Mouse (Mus musculus): ENCODE results near the gene St8sia4. TPM values are rescaled to one million over a fixed set of nuclear protein-coding genes. Genes with fewer than 3 reads are reported as not detected.
A peak's percentile ranks its signal among the peaks of the same experiment; 100 is the strongest.

St8sia4 gene
- polyA plus RNA-seq, 1 experiment from 2014 or later = 7.5 TPM

GRCm38 (mm10) chr1:95664321-95664825 is 3.0 kb downstream of the St8sia4 start:
- WGBS = 33% methylated on average over 4 of the region's 4 CpGs
- Histone ChIP-seq H3K27ac (ENCODE audit: low read length) (no peak overlapping the region), H3K27me3 (ENCODE audit: control insufficient read depth, insufficient read depth, low read length) (no peaks in the 10 kb centered on the region), H3K4me1 (ENCODE audit: control insufficient read depth, insufficient read depth, low read length) (no peaks in the 10 kb centered on the region), H3K9ac (replicated peaks; ENCODE audit: low read depth, low read length) (no peak overlapping the region), H3K4me2 (replicated peaks; ENCODE audit: low read depth, low read length) (peak overlapping the region; percentile 92; the same call in 1 of the 2 replicates), H3K36me3 (ENCODE audit: control insufficient read depth, insufficient read depth, low read length) (no peaks in the 10 kb centered on the region), H3K9me3 (ENCODE audit: control insufficient read depth, low read depth, low read length) (no peaks in the 10 kb centered on the region), H3K4me3 (ENCODE audit: low read depth, low read length) (peak overlapping the region; percentile 49; the same call in 1 of the 2 replicates)
- no peak for ATAC-seq (ENCODE audit: insufficient number of reproducible peaks, insufficient read depth, low FRiP score, low read depth)

GRCm38 (mm10) chr1:95657051-95657668 is 10.2 kb downstream of the St8sia4 start:
- H3K4me1 ChIP-seq (ENCODE audit: control insufficient read depth, insufficient read depth, low read length) = no peaks in the 10 kb centered on the region
- H3K9me3 ChIP-seq (ENCODE audit: control insufficient read depth, low read depth, low read length) = no peaks in the 10 kb centered on the region
- no peak for ATAC-seq (ENCODE audit: insufficient number of reproducible peaks, insufficient read depth, low FRiP score, low read depth)
- H3K4me2 ChIP-seq (replicated peaks; ENCODE audit: low read depth, low read length) = no peak overlapping the region
- WGBS = 67% methylated on average over 5 of the region's 5 CpGs
- H3K9ac ChIP-seq (replicated peaks; ENCODE audit: low read depth, low read length) = no peak overlapping the region
- no peak overlapping the region for H3K27ac ChIP-seq (ENCODE audit: low read length)
- H3K36me3 ChIP-seq (ENCODE audit: control insufficient read depth, insufficient read depth, low read length) = no peaks in the 10 kb centered on the region; the same call in 1 of the 2 replicates
- no peak overlapping the region for H3K4me3 ChIP-seq (ENCODE audit: low read depth, low read length)
- no peaks in the 10 kb centered on the region for H3K27me3 ChIP-seq (ENCODE audit: control insufficient read depth, insufficient read depth, low read length)

- Histone ChIP-seq H3K27me3 (ENCODE audit: control insufficient read depth, insufficient read depth, low read length) (no peaks in the 10 kb centered on the region), H3K4me2 (replicated peaks; ENCODE audit: low read depth, low read length) (no peak overlapping the region), H3K27ac (ENCODE audit: low read length) (no peak overlapping the region), H3K4me1 (ENCODE audit: control insufficient read depth, insufficient read depth, low read length) (no peaks in the 10 kb centered on the region), H3K36me3 (ENCODE audit: control insufficient read depth, insufficient read depth, low read length) (no peaks in the 10 kb centered on the region; the same call in 1 of the 2 replicates), H3K4me3 (ENCODE audit: low read depth, low read length) (no peak overlapping the region), H3K9ac (replicated peaks; ENCODE audit: low read depth, low read length) (no peak overlapping the region), H3K9me3 (ENCODE audit: control insufficient read depth, low read depth, low read length) (no peaks in the 10 kb centered on the region)
- WGBS = 77% methylated on average over 9 of the region's 9 CpGs
- ATAC-seq (ENCODE audit: insufficient number of reproducible peaks, insufficient read depth, low FRiP score, low read depth) = no peak
Measured at GRCm38 (mm10) chr1:95655564-95655963, 11.8 kb downstream of the St8sia4 start.

GRCm38 (mm10) chr1:95653445-95653844 is 13.9 kb downstream of the St8sia4 start:
- Histone ChIP-seq H3K9me3 (ENCODE audit: control insufficient read depth, low read depth, low read length) (no peaks in the 10 kb centered on the region), H3K36me3 (ENCODE audit: control insufficient read depth, insufficient read depth, low read length) (no peaks in the 10 kb centered on the region; the same call in 1 of the 2 replicates), H3K4me2 (replicated peaks; ENCODE audit: low read depth, low read length) (no peak overlapping the region), H3K27ac (ENCODE audit: low read length) (no peak overlapping the region), H3K27me3 (ENCODE audit: control insufficient read depth, insufficient read depth, low read length) (no peaks in the 10 kb centered on the region), H3K4me3 (ENCODE audit: low read depth, low read length) (no peak overlapping the region), H3K4me1 (ENCODE audit: control insufficient read depth, insufficient read depth, low read length) (no peaks in the 10 kb centered on the region), H3K9ac (replicated peaks; ENCODE audit: low read depth, low read length) (no peak overlapping the region)
- ATAC-seq (ENCODE audit: insufficient number of reproducible peaks, insufficient read depth, low FRiP score, low read depth) = no peak
- WGBS = 87% methylated on average over 8 of the region's 8 CpGs

- no peak overlapping the region for H3K4me2 ChIP-seq (replicated peaks; ENCODE audit: low read depth, low read length)
- 80% methylated on average over 2 of the region's 2 CpGs for WGBS
Measured at GRCm38 (mm10) chr1:95644292-95644691, 23.1 kb downstream of the St8sia4 start.

GRCm38 (mm10) chr1:95639001-95639400 is 28.4 kb downstream of the St8sia4 start:
- H3K4me3 ChIP-seq (ENCODE audit: low read depth, low read length) = no peak overlapping the region
- 95% methylated on average over 3 of the region's 3 CpGs for WGBS
- no peaks in the 10 kb centered on the region for H3K36me3 ChIP-seq (ENCODE audit: control insufficient read depth, insufficient read depth, low read length)
- no peak overlapping the region for H3K9ac ChIP-seq (replicated peaks; ENCODE audit: low read depth, low read length)
- ATAC-seq (ENCODE audit: insufficient number of reproducible peaks, insufficient read depth, low FRiP score, low read depth) = no peak
- H3K4me1 ChIP-seq (ENCODE audit: control insufficient read depth, insufficient read depth, low read length) = no peaks in the 10 kb centered on the region
- no peak overlapping the region for H3K27ac ChIP-seq (ENCODE audit: low read length)
- no peaks in the 10 kb centered on the region for H3K27me3 ChIP-seq (ENCODE audit: control insufficient read depth, insufficient read depth, low read length)
- H3K9me3 ChIP-seq (ENCODE audit: control insufficient read depth, low read depth, low read length) = no peaks in the 10 kb centered on the region
- H3K4me2 ChIP-seq (replicated peaks; ENCODE audit: low read depth, low read length) = no peak overlapping the region

More at GRCm38 (mm10) chr1:95644292-95644691, 23.1 kb downstream of the St8sia4 start:
- ATAC-seq (ENCODE audit: insufficient number of reproducible peaks, insufficient read depth, low FRiP score, low read depth) = no peak
- H3K4me1 ChIP-seq (ENCODE audit: control insufficient read depth, insufficient read depth, low read length) = no peaks in the 10 kb centered on the region
- H3K27ac ChIP-seq (ENCODE audit: low read length) = no peak overlapping the region
- H3K9ac ChIP-seq (replicated peaks; ENCODE audit: low read depth, low read length) = no peak overlapping the region
- H3K27me3 ChIP-seq (ENCODE audit: control insufficient read depth, insufficient read depth, low read length) = no peaks in the 10 kb centered on the region
- no peaks in the 10 kb centered on the region for H3K36me3 ChIP-seq (ENCODE audit: control insufficient read depth, insufficient read depth, low read length)
- no peak overlapping the region for H3K4me3 ChIP-seq (ENCODE audit: low read depth, low read length)
- no peaks in the 10 kb centered on the region for H3K9me3 ChIP-seq (ENCODE audit: control insufficient read depth, low read depth, low read length)

GRCm38 (mm10) chr1:95624376-95624775 is 43.0 kb downstream of the St8sia4 start:
- Histone ChIP-seq H3K4me3 (ENCODE audit: low read depth, low read length) (no peak overlapping the region), H3K9me3 (ENCODE audit: control insufficient read depth, low read depth, low read length) (no peaks in the 10 kb centered on the region), H3K27ac (ENCODE audit: low read length) (no peak overlapping the region), H3K27me3 (ENCODE audit: control insufficient read depth, insufficient read depth, low read length) (no peaks in the 10 kb centered on the region), H3K9ac (replicated peaks; ENCODE audit: low read depth, low read length) (no peak overlapping the region), H3K4me2 (replicated peaks; ENCODE audit: low read depth, low read length) (no peak overlapping the region), H3K36me3 (ENCODE audit: control insufficient read depth, insufficient read depth, low read length) (no peaks in the 10 kb centered on the region), H3K4me1 (ENCODE audit: control insufficient read depth, insufficient read depth, low read length) (no peaks in the 10 kb centered on the region)
- WGBS = 74% methylated on average over 5 of the region's 5 CpGs
- ATAC-seq (ENCODE audit: insufficient number of reproducible peaks, insufficient read depth, low FRiP score, low read depth) = no peak

- Histone ChIP-seq H3K9me3 (ENCODE audit: control insufficient read depth, low read depth, low read length) (no peaks in the 10 kb centered on the region), H3K4me1 (ENCODE audit: control insufficient read depth, insufficient read depth, low read length) (no peaks in the 10 kb centered on the region), H3K27me3 (ENCODE audit: control insufficient read depth, insufficient read depth, low read length) (no peaks in the 10 kb centered on the region), H3K36me3 (ENCODE audit: control insufficient read depth, insufficient read depth, low read length) (no peaks in the 10 kb centered on the region), H3K9ac (replicated peaks; ENCODE audit: low read depth, low read length) (no peak overlapping the region), H3K4me3 (ENCODE audit: low read depth, low read length) (no peak overlapping the region), H3K4me2 (replicated peaks; ENCODE audit: low read depth, low read length) (no peak overlapping the region), H3K27ac (ENCODE audit: low read length) (no peak overlapping the region)
- ATAC-seq (ENCODE audit: insufficient number of reproducible peaks, insufficient read depth, low FRiP score, low read depth) = no peak
- 58% methylated on average over 3 of the region's 3 CpGs for WGBS
Measured at GRCm38 (mm10) chr1:95618647-95619046, 48.7 kb downstream of the St8sia4 start.

- no peak for ATAC-seq (ENCODE audit: insufficient number of reproducible peaks, insufficient read depth, low FRiP score, low read depth)
- no peaks in the 10 kb centered on the region for H3K36me3 ChIP-seq (ENCODE audit: control insufficient read depth, insufficient read depth, low read length)
- H3K4me3 ChIP-seq (ENCODE audit: low read depth, low read length) = no peak overlapping the region
- no peaks in the 10 kb centered on the region for H3K4me1 ChIP-seq (ENCODE audit: control insufficient read depth, insufficient read depth, low read length)
- H3K27ac ChIP-seq (ENCODE audit: low read length) = no peak overlapping the region
- H3K9ac ChIP-seq (replicated peaks; ENCODE audit: low read depth, low read length) = no peak overlapping the region
- no peaks in the 10 kb centered on the region for H3K9me3 ChIP-seq (ENCODE audit: control insufficient read depth, low read depth, low read length)
- H3K4me2 ChIP-seq (replicated peaks; ENCODE audit: low read depth, low read length) = no peak overlapping the region
- H3K27me3 ChIP-seq (ENCODE audit: control insufficient read depth, insufficient read depth, low read length) = no peaks in the 10 kb centered on the region
- 54% methylated on average over 3 of the region's 3 CpGs for WGBS
Measured at GRCm38 (mm10) chr1:95618125-95618524, 49.2 kb downstream of the St8sia4 start.

Measured in stomach, embryonic 14.5 days (tissue).